Mouse (Mus musculus): Measurements from ENCODE around the gene Camsap2. TPM values are rescaled to one million over a fixed set of nuclear protein-coding genes. Genes with fewer than 3 reads are reported as not detected.

Camsap2 gene
- polyA plus RNA-seq, 1 experiment from 2014 or later: 6.9 TPM

DNA sequence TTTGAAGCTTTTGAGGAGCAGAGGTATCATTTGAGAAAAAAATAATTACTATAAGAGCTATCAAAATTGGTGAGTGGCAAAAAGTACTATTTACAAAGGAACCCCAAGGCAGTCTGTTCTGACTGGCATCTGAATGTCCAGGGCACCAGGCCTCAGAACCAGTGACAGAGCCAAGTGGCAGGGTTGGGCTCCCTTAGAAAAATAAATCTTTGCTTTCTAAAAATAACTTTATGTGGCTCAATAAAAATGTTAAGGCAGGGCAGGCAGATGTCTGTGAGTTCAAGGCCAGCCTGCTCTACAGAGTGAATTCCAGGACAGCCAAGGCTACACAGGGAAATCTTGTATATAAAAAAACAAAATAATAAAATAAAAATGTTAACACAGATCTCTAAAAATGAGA lies 51.9 kb downstream of the Camsap2 start:
- no peak overlapping the region for H3K4me3 ChIP-seq (replicated peaks)
- no peak overlapping the region for H3K4me2 ChIP-seq (replicated peaks)
- no peak for ATAC-seq
- H3K36me3 ChIP-seq: no peaks in the 10 kb centered on the region
- H3K27me3 ChIP-seq (replicated peaks): no peaks in the 10 kb centered on the region
- no peak overlapping the region for H3K9ac ChIP-seq
- H3K27ac ChIP-seq: no peak overlapping the region
- no peaks in the 10 kb centered on the region for H3K4me1 ChIP-seq (replicated peaks)
- H3K9me3 ChIP-seq: no peaks in the 10 kb centered on the region

DNA sequence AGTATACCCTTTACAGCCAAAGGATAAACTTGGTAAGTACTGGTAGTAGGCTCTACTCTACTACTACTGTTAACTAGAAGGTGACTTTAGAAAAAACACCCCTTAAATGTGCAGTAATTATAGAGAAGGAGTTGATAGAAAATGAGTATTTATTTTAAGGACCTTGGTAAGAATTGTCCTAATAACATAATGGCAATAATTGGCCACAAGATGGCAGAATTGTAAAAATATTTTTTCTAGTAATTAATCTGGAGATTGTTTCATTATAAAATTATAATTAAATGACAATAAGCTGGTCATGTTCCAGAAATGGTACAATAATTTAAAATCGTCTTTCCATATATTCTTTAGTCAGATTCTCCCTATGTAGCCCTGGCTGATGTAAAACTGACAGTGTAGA lies 56.1 kb downstream of the Camsap2 start:
- Histone ChIP-seq H3K4me1 (replicated peaks) (no peaks in the 10 kb centered on the region), H3K27me3 (replicated peaks) (no peaks in the 10 kb centered on the region), H3K36me3 (no peaks in the 10 kb centered on the region), H3K9ac (no peak overlapping the region), H3K4me2 (replicated peaks) (no peak overlapping the region), H3K27ac (no peak overlapping the region), H3K9me3 (no peaks in the 10 kb centered on the region), H3K4me3 (replicated peaks) (no peak overlapping the region)
- WGBS: 68% methylated on average over 1 of the region's 1 CpGs
- ATAC-seq: no peak

DNA sequence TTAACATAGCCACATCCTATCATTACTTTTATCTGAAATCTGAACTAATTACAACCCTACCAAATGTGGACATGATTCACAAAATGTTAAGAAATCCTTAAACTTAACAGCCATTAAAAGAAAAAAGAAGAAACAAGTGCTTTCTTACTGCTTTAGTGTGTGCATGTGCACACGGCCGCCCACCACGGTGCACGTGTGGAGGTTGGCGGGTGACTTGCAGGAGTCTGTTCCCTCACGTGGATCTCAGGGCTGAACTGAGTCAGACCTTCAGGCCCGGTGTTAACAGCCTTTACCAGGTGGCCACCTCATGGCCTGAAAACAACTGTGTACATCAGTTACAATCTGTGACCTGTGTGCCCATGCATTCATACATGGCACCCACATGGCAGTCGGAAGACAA lies 68.5 kb downstream of the Camsap2 start:
- H3K9ac ChIP-seq: no peak overlapping the region
- WGBS: 91% methylated on average over 8 of the region's 8 CpGs
- no peaks in the 10 kb centered on the region for H3K9me3 ChIP-seq
- H3K36me3 ChIP-seq: peaks cover 15% of the 10 kb centered on the region; the same call in 1 of the 2 replicates
- ATAC-seq: no peak
- no peak overlapping the region for H3K4me3 ChIP-seq (replicated peaks)
- H3K27ac ChIP-seq: no peak overlapping the region
- H3K27me3 ChIP-seq (replicated peaks): no peaks in the 10 kb centered on the region
- no peak overlapping the region for H3K4me2 ChIP-seq (replicated peaks)
- no peaks in the 10 kb centered on the region for H3K4me1 ChIP-seq (replicated peaks)

DNA sequence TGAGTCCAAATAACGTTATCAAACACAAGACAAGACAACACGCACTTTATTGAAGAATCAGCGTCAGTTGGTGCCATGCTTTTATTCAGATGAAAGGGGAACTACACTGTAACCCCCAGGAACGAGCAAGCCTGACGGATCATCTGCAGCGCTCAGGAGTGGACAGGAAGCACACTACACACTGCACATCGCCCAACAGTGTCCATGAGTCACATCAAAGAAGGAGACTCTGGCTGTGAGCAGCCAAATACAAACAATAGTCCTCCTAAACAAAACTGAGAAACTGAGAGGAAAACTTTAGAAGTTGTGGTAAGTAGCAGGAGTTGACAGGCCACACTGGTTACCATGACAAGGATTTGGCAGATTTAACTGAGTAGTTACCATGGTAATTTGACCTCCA lies 77.7 kb downstream of the Camsap2 start:
- Histone ChIP-seq H3K4me2 (replicated peaks) (no peak overlapping the region), H3K4me1 (replicated peaks) (no peaks in the 10 kb centered on the region), H3K27me3 (replicated peaks) (no peaks in the 10 kb centered on the region; the same call in 1 of the 2 replicates), H3K9ac (no peak overlapping the region), H3K27ac (no peak overlapping the region), H3K9me3 (no peaks in the 10 kb centered on the region), H3K4me3 (replicated peaks) (no peak overlapping the region), H3K36me3 (0 out of 2 replicates have a peak, but pooled peaks cover under 1% of the 10 kb centered on the region)
- ATAC-seq: no peak
- WGBS: 80% methylated on average over 7 of the region's 7 CpGs

DNA sequence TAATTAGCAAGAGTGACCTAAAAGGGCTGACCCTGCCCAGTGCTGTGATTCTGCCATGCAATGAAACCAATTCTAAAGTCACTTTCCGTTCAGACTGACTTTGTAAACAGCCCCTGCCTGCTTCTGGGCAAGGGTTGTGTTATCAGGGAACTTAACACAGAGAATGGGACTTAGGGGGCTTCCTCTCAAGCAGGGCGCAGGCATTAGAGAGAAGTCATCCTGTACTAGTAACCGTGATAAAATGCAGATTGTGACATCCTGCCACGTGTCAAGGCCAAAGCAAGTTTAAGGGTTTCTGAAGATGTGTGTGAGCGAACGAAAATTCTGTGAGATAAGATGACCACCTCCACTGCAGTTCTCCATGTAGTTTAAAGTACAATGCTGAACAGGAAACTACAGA lies 79.8 kb downstream of the Camsap2 start:
- no peak overlapping the region for H3K9ac ChIP-seq
- no peak overlapping the region for H3K4me2 ChIP-seq (replicated peaks)
- H3K4me1 ChIP-seq (replicated peaks): no peaks in the 10 kb centered on the region
- no peak overlapping the region for H3K4me3 ChIP-seq (replicated peaks)
- 45% methylated on average over 6 of the region's 6 CpGs for WGBS
- H3K36me3 ChIP-seq: no peaks in the 10 kb centered on the region
- no peaks in the 10 kb centered on the region for H3K9me3 ChIP-seq
- H3K27ac ChIP-seq: no peak overlapping the region
- ATAC-seq: no peak
- H3K27me3 ChIP-seq (replicated peaks): peaks cover 9% of the 10 kb centered on the region

DNA sequence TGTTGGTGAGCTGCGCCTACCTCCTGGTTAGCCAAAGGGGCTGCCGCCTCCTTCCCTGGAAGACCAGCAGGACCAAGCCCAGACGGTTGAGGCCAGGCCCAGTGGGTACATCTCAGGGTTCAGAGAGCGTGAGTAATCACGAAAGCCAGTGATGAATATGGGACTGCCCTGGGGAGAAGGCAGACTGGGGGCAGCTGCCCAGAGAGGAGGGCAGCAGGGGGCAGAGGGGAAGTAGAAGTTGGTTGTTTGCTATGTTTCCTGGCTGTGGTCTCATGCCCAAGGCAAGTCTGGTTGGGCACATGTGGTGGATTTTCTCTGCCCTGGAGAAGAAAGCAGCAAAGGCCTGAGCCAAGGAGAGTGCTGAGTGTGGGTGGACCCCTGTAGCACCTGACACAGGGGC lies 82.5 kb downstream of the Camsap2 start:
- peaks cover 37% of the 10 kb centered on the region for H3K27me3 ChIP-seq (replicated peaks)
- 88% methylated on average over 5 of the region's 5 CpGs for WGBS
- ATAC-seq: no peak
- no peaks in the 10 kb centered on the region for H3K9me3 ChIP-seq
- no peak overlapping the region for H3K27ac ChIP-seq
- peaks cover 13% of the 10 kb centered on the region for H3K4me1 ChIP-seq (replicated peaks)
- no peaks in the 10 kb centered on the region for H3K36me3 ChIP-seq
- no peak overlapping the region for H3K4me2 ChIP-seq (replicated peaks)
- no peak overlapping the region for H3K4me3 ChIP-seq (replicated peaks)
- H3K9ac ChIP-seq: no peak overlapping the region

DNA sequence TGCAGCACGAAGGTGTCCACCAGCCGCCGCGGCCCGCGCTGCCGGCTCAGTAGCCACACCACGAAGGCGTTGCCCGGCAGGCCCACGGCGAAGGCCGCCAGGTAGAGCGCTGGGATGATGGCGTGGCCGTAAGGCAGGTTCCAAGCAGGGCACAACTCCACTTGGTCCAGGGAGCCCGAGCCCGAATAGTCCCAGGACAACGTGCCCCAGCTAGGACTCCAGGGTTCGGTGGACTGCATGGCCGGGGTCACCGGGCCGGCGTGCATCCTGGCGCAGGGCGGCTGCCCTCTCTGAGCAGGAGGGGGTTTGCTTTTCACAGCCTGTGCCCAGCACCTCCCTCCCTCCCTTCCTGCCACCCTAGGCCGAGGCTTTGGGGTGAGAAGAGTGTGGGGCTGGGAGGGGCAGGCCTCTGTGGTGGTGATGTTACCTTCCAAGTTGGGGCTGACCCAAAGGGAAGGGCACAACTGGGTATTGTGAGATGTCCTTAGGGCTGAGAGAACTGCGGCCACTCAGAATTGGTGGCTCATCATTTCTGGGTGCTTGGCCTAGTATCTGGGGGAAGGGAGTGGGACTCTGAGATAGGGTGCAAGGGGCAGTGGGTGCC lies 85.2 kb downstream of the Camsap2 start, which contains the start of gene Gpr25:
TSS of gene Gpr25 (minus strand) at position 239 of the 604 bp plus-strand sequence.
- Histone ChIP-seq H3K9ac (peak within 1 kb of the TSS; percentile 49), H3K27me3 (replicated peaks) (peaks cover 49% of the 10 kb centered on the region)

DNA sequence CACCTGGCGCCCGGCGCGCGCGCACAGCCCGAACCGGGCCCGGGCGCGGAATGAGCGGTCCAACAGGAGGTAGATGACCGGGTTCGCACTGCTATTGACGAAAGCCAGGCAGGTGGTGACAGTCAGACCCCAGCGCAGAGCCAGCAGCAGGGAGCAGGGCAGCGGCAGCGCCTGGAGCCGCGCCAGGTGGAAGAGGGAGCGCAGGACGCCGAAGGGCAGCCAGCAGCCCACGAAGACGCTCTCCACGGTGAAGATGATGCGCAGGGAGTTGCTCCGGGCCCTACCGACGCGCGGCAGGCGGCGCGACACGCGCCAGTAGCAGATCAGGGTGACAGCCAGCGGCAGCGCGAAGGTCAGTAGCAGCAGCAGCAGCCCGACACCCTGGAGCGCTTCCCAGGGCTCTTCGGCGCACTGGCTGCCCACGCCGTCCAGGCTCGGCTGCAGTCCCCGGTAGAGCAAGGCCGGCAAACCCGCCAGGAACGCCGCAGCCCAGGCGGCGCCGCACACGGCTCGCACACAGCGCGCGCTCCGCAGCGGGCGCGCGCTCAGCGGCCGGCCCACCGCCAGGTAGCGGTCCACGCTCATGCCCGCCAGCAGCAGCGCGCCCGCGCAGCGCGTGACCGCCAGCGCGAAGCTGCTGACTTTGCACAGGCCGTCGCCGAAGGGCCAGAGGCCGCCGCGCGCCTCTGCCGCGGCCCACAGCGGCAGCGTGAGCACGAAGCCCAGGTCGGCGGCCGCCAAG lies 85.8 kb downstream of the Camsap2 start:
- peak overlapping the region; percentile 49 for H3K9ac ChIP-seq
- peaks cover 49% of the 10 kb centered on the region for H3K27me3 ChIP-seq (replicated peaks)
- no peaks in the 10 kb centered on the region for H3K9me3 ChIP-seq
- peak overlapping the region; percentile 55 for H3K4me3 ChIP-seq (replicated peaks)
- H3K4me1 ChIP-seq (replicated peaks): peaks cover 13% of the 10 kb centered on the region
- peak overlapping the region; percentile 99 for H3K4me2 ChIP-seq (replicated peaks)
- no peak overlapping the region for H3K27ac ChIP-seq
- under 1% methylated on average over 82 of the region's 95 CpGs for WGBS
- H3K36me3 ChIP-seq: no peaks in the 10 kb centered on the region
- peak; percentile 83 for ATAC-seq

More for the DNA sequence above, 85.2 kb downstream of the Camsap2 start, which contains the start of gene Gpr25:
- H3K27ac ChIP-seq: no peak within 1 kb of the TSS
- H3K9me3 ChIP-seq: no peaks in the 10 kb centered on the region
- H3K4me3 ChIP-seq (replicated peaks): peak within 1 kb of the TSS; percentile 55
- peak; percentile 52 for ATAC-seq
- H3K4me2 ChIP-seq (replicated peaks): peak within 1 kb of the TSS; percentile 99
- no peaks in the 10 kb centered on the region for H3K36me3 ChIP-seq
- 10% methylated on average over 28 of the region's 28 CpGs for WGBS
- H3K4me1 ChIP-seq (replicated peaks): peaks cover 13% of the 10 kb centered on the region

DNA sequence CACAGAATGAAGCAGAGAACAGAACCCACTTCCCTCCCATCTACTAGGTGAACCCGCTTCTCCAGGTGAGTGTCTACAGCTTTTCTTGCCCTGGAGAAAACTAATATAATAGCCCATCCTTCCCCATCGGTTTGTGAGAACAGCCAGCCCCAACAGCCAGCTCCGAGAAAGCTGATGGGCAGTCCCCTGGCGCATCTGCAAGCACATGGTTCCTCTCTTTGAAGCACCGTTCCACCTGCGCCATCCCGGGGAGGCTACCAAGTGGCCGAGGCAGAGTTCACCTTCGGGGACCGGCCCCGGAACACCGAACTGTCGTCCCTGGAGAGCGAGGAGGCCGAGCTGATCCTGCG lies 86.4 kb downstream of the Camsap2 start:
- Histone ChIP-seq H3K9ac (no peak overlapping the region), H3K36me3 (no peaks in the 10 kb centered on the region), H3K27me3 (replicated peaks) (peaks cover 49% of the 10 kb centered on the region), H3K4me2 (replicated peaks) (peak overlapping the region; percentile 99), H3K4me3 (replicated peaks) (peak overlapping the region; percentile 55), H3K27ac (no peak overlapping the region), H3K4me1 (replicated peaks) (peaks cover 13% of the 10 kb centered on the region), H3K9me3 (no peaks in the 10 kb centered on the region)
- ATAC-seq: peak; percentile 24; the same call in 1 of the 2 replicates
- 3% methylated on average over 16 of the region's 16 CpGs for WGBS

DNA sequence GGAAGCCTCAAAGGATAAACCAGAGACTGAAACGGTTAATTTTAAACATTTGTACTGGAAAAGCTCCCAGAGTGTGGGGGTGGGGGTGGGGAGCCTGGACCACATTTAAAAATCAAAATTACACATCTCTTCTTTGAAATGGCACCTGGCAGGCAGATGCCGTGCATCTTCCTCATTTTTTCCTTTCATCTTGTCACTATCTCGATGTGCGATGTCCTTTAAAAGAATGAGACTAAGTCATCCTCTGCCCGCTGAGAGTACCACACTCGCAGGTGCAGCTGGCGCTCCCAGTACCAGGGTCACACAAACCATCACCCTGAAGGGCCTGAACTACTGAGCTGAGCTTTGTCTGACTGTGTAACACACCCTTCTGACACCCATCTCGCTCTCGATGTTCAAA lies 87.4 kb downstream of the Camsap2 start:
- Histone ChIP-seq H3K4me2 (replicated peaks) (no peak overlapping the region), H3K27me3 (replicated peaks) (peaks cover 49% of the 10 kb centered on the region)

DNA sequence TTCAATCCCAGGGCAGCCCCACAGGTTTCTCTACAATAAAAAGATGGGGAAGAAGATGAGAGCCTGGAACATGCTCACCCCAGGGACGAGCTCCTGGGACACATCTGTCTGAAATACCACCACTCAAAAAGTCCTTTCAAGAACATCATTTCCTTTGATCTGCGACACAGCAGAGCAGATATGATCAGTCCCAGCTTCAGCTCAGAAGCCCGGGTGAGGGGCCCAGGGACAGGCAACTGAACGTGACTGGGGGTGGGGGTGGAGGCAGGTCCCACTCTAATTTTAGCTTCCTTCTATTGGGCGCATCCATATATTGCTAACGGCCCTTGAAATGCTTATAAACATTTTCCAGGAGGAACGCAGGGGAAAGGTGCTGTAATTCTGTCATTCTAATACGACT lies 90.2 kb downstream of the Camsap2 start:
- Histone ChIP-seq H3K4me3 (replicated peaks) (no peak overlapping the region), H3K27me3 (replicated peaks) (peaks cover 35% of the 10 kb centered on the region), H3K27ac (no peak overlapping the region), H3K4me1 (replicated peaks) (peaks cover 11% of the 10 kb centered on the region), H3K36me3 (no peaks in the 10 kb centered on the region), H3K4me2 (replicated peaks) (no peak overlapping the region), H3K9ac (no peak overlapping the region), H3K9me3 (no peaks in the 10 kb centered on the region)
- no peak for ATAC-seq
- WGBS: 41% methylated on average over 8 of the region's 8 CpGs

More for the DNA sequence above, 87.4 kb downstream of the Camsap2 start:
- peaks cover 13% of the 10 kb centered on the region for H3K4me1 ChIP-seq (replicated peaks)
- H3K9me3 ChIP-seq: no peaks in the 10 kb centered on the region
- no peak overlapping the region for H3K9ac ChIP-seq
- no peak overlapping the region for H3K27ac ChIP-seq
- no peak overlapping the region for H3K4me3 ChIP-seq (replicated peaks)
- ATAC-seq: no peak
- WGBS: 70% methylated on average over 9 of the region's 9 CpGs
- no peaks in the 10 kb centered on the region for H3K36me3 ChIP-seq

DNA sequence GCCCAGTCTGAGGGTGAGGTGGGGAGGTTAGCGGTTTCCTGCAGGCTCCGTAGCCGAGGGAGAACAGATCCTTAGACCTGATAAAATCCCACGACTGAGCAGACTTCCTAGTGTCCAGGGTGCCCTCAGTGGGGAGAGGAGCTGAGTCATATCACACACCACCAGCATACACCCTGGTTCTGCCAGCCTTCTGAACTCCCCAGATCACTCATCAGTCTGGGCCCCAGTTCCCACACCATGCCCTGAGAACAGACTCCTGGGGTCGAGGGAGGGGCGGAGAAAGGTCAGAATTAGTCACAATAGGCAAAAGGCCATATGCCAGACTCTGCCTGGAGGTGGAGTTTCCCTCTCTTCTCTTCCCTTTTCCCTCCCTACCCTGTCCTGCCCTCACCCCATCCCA lies 90.7 kb downstream of the Camsap2 start:
- no peak overlapping the region for H3K4me2 ChIP-seq (replicated peaks)
- H3K9ac ChIP-seq: no peak overlapping the region
- no peaks in the 10 kb centered on the region for H3K9me3 ChIP-seq
- H3K27me3 ChIP-seq (replicated peaks): peaks cover 30% of the 10 kb centered on the region
- H3K27ac ChIP-seq: no peak overlapping the region
- peaks cover 7% of the 10 kb centered on the region for H3K4me1 ChIP-seq (replicated peaks)
- WGBS: 39% methylated on average over 6 of the region's 6 CpGs
- H3K4me3 ChIP-seq (replicated peaks): no peak overlapping the region
- H3K36me3 ChIP-seq: no peaks in the 10 kb centered on the region
- no peak for ATAC-seq
